Mouse (Mus musculus): ENCODE results near the gene Ing1.

The Ing1 gene

GRCm38 (mm10) chr8:11591837-11592236 is 36.5 kb downstream of the Ing1 start:
- DNase-seq (ENCODE audit: low spot score in 2 of 2), result no peak

GRCm38 (mm10) chr8:11592296-11592695 is 36.9 kb downstream of the Ing1 start:
- DNase-seq (ENCODE audit: low spot score in 2 of 2), result no peak

- no peak for DNase-seq (ENCODE audit: low spot score in 2 of 2)
These were observed 38.0 kb downstream of the Ing1 start for GRCm38 (mm10) chr8:11593222-11593884.

- DNase-seq (ENCODE audit: low spot score in 2 of 2), result no peak
These were observed 45.1 kb downstream of the Ing1 start for GRCm38 (mm10) chr8:11600301-11600951.

- DNase-seq (ENCODE audit: low spot score in 2 of 2), result peak in 1 of 2 experiments; percentile 45
These were observed 46.8 kb downstream of the Ing1 start for GRCm38 (mm10) chr8:11602006-11602680.

- no peak for DNase-seq (ENCODE audit: low spot score in 2 of 2)
These were observed 53.5 kb downstream of the Ing1 start for GRCm38 (mm10) chr8:11608848-11609247.
